Mouse (Mus musculus) embryonic facial prominence, embryonic 13.5 days (tissue): ENCODE results near the gene Ssr4. TPM values are rescaled to one million over a fixed set of nuclear protein-coding genes. Genes with fewer than 3 reads are reported as not detected.
A peak's percentile ranks its signal among the peaks of the same experiment; 100 is the strongest.

Experiments used
- ATAC-seq: fragments of 200-750 bp; cut with Nextera tagmentation; 2 replicates; pipeline ENCODE4 v1.8.0; 2017; ENCODE audit warnings: low read depth; ENCODE audit not compliant: insufficient number of reproducible peaks, insufficient read depth, low FRiP score, low TSS enrichment
- H3K27ac ChIP-seq: fragments of 300-500 bp; sonication (generic); 2 replicates; pipeline ENCODE4 v1.5.1; 2015; ENCODE audit warnings: moderate library complexity, mild to moderate bottlenecking, inconsistent platforms
- H3K27me3 ChIP-seq: fragments of 300-500 bp; sonication (generic); 2 replicates; pipeline ENCODE4 v1.6.1; 2015; ENCODE audit warnings: mild to moderate bottlenecking, inconsistent platforms
- H3K36me3 ChIP-seq: fragments of 300-500 bp; sonication (generic); 2 replicates; pipeline ENCODE4 v1.6.1; 2015; ENCODE audit warnings: mild to moderate bottlenecking, inconsistent platforms
- H3K4me1 ChIP-seq: fragments of 300-500 bp; sonication (generic); 2 replicates; pipeline ENCODE4 v1.6.1; 2015; ENCODE audit warnings: inconsistent platforms
- H3K4me2 ChIP-seq: fragments of 300-500 bp; sonication (generic); 2 replicates; pipeline ENCODE4 v1.6.1; 2015; ENCODE audit warnings: moderate library complexity, mild to moderate bottlenecking, inconsistent platforms
- H3K4me3 ChIP-seq: fragments of 300-500 bp; sonication (generic); 2 replicates; pipeline ENCODE4 v1.5.1; 2015; ENCODE audit warnings: mild to moderate bottlenecking, inconsistent platforms
- H3K9ac ChIP-seq: fragments of 300-500 bp; sonication (generic); 2 replicates; pipeline ENCODE4 v1.6.1; 2015; ENCODE audit warnings: mild to moderate bottlenecking, inconsistent platforms
- H3K9me3 ChIP-seq: fragments of 300-500 bp; sonication (generic); 2 replicates; pipeline ENCODE4 v1.6.1; 2016; ENCODE audit warnings: inconsistent platforms
- WGBS: fragments of 180-500 bp; shearing (Covaris S2); methylation state at CpG from one replicate; pipeline ENCODE4 v1.1.7; 2015; ENCODE audit warnings: mixed read lengths; 5-methylcytosine and 5-hydroxymethylcytosine counted together
- polyA plus RNA-seq: library from polyadenylated mRNA; unstranded; fragments of >200 nt; fragmentation: Nextera tagmentation; extraction: Ambion mirVana; gene quantifications from 2 replicates; pipeline ENCODE4 v1.2.1, GENCODE M21; 2015

Ssr4 gene
- polyA plus RNA-seq, 1 experiment from 2014 or later: 182 TPM

- no peak within 1 kb of the TSS for H3K27ac ChIP-seq
- no peaks in the 10 kb centered on the region for H3K9me3 ChIP-seq
- ATAC-seq: no peak
- H3K9ac ChIP-seq: no peak within 1 kb of the TSS
- no peaks in the 10 kb centered on the region for H3K27me3 ChIP-seq
- H3K4me1 ChIP-seq: no peaks in the 10 kb centered on the region
- WGBS: 67% methylated on average over 9 of the region's 9 CpGs
- H3K36me3 ChIP-seq: peaks cover 29% of the 10 kb centered on the region
- no peak within 1 kb of the TSS for H3K4me3 ChIP-seq
- no peak within 1 kb of the TSS for H3K4me2 ChIP-seq
These were observed 12.6 kb upstream of the Ssr4 start, which contains the start of gene Srpk3 for GRCm38 (mm10) chrX:73774168-73774760. Srpk3 (plus strand) TSS chrX:73774405.

- WGBS: 72% methylated on average over 10 of the region's 10 CpGs
- no peaks in the 10 kb centered on the region for H3K4me1 ChIP-seq
- no peak overlapping the region for H3K4me3 ChIP-seq
- peaks cover 34% of the 10 kb centered on the region for H3K36me3 ChIP-seq
- H3K9ac ChIP-seq: no peak overlapping the region
- H3K4me2 ChIP-seq: no peak overlapping the region
- ATAC-seq: no peak
- H3K9me3 ChIP-seq: no peaks in the 10 kb centered on the region
- H3K27me3 ChIP-seq: no peaks in the 10 kb centered on the region
- no peak overlapping the region for H3K27ac ChIP-seq
These were observed 11.9 kb upstream of the Ssr4 start for GRCm38 (mm10) chrX:73774802-73775483.

- Histone ChIP-seq H3K9ac (no peak overlapping the region), H3K36me3 (peaks cover 36% of the 10 kb centered on the region), H3K4me2 (no peak overlapping the region), H3K27ac (no peak overlapping the region), H3K9me3 (no peaks in the 10 kb centered on the region), H3K4me3 (no peak overlapping the region), H3K4me1 (no peaks in the 10 kb centered on the region; the same call in 1 of the 2 replicates), H3K27me3 (peaks cover 4% of the 10 kb centered on the region; the same call in 1 of the 2 replicates)
- ATAC-seq: no peak
- 87% methylated on average over 3 of the region's 3 CpGs for WGBS
These were observed 4.6 kb upstream of the Ssr4 start for GRCm38 (mm10) chrX:73782227-73782626.

- Histone ChIP-seq H3K4me1 (peaks cover 8% of the 10 kb centered on the region; the same call in 1 of the 2 replicates), H3K4me3 (peak overlapping the region; percentile 59), H3K27ac (no peak overlapping the region), H3K27me3 (peaks cover 4% of the 10 kb centered on the region; the same call in 1 of the 2 replicates), H3K9ac (peak overlapping the region; percentile 76), H3K9me3 (no peaks in the 10 kb centered on the region), H3K4me2 (peak overlapping the region; percentile 61), H3K36me3 (peaks cover 11% of the 10 kb centered on the region)
- ATAC-seq: no peak
These were observed 1.2 kb upstream of the Ssr4 start for GRCm38 (mm10) chrX:73785666-73786065.

GRCm38 (mm10) chrX:73787225-73787558, 364 bp downstream of the Ssr4 start:
- WGBS: 31% methylated on average over 18 of the region's 22 CpGs
- peak overlapping the region; percentile 59 for H3K4me3 ChIP-seq
- peaks cover 8% of the 10 kb centered on the region; the same call in 1 of the 2 replicates for H3K4me1 ChIP-seq
- peak; percentile 7; the same call in 1 of the 2 replicates for ATAC-seq
- H3K36me3 ChIP-seq: 0 out of 2 replicates have a peak, but pooled peaks cover 13% of the 10 kb centered on the region
- H3K27me3 ChIP-seq: peaks cover 4% of the 10 kb centered on the region; the same call in 1 of the 2 replicates
- H3K9me3 ChIP-seq: no peaks in the 10 kb centered on the region
- H3K9ac ChIP-seq: peak overlapping the region; percentile 77
- H3K27ac ChIP-seq: peak overlapping the region; percentile 88
- H3K4me2 ChIP-seq: peak overlapping the region; percentile 68

- ATAC-seq: no peak
- Histone ChIP-seq H3K9ac (peak overlapping the region; percentile 77), H3K27ac (no peak overlapping the region), H3K9me3 (no peaks in the 10 kb centered on the region), H3K4me2 (peak overlapping the region; percentile 68), H3K36me3 (0 out of 2 replicates have a peak, but pooled peaks cover 13% of the 10 kb centered on the region), H3K4me1 (peaks cover 8% of the 10 kb centered on the region; the same call in 1 of the 2 replicates), H3K4me3 (0 out of 2 replicates have a peak overlapping the region, but pooled peaks have one; percentile 59), H3K27me3 (peaks cover 4% of the 10 kb centered on the region; the same call in 1 of the 2 replicates)
- 100% methylated on average over 1 of the region's 1 CpGs for WGBS
These were observed 1.7 kb downstream of the Ssr4 start for GRCm38 (mm10) chrX:73788501-73788900.

- H3K4me3 ChIP-seq: no peak overlapping the region
- no peaks in the 10 kb centered on the region for H3K27me3 ChIP-seq
- peaks cover 7% of the 10 kb centered on the region; the same call in 1 of the 2 replicates for H3K4me1 ChIP-seq
- H3K9me3 ChIP-seq: no peaks in the 10 kb centered on the region
- H3K36me3 ChIP-seq: peaks cover 25% of the 10 kb centered on the region
- H3K9ac ChIP-seq: no peak overlapping the region
- H3K4me2 ChIP-seq: no peak overlapping the region
- no peak for ATAC-seq
- peak overlapping the region; percentile 57; the same call in 1 of the 2 replicates for H3K27ac ChIP-seq
These were observed 6.2 kb downstream of the Ssr4 start for GRCm38 (mm10) chrX:73793039-73793438.

GRCm38 (mm10) chrX:73793505-73793904, 6.7 kb downstream of the Ssr4 start:
- Histone ChIP-seq H3K9ac (no peak overlapping the region), H3K4me1 (peaks cover 2% of the 10 kb centered on the region; the same call in 1 of the 2 replicates), H3K9me3 (no peaks in the 10 kb centered on the region), H3K27ac (peak overlapping the region; percentile 57; the same call in 1 of the 2 replicates), H3K4me2 (no peak overlapping the region), H3K4me3 (no peak overlapping the region), H3K27me3 (no peaks in the 10 kb centered on the region), H3K36me3 (peaks cover 25% of the 10 kb centered on the region)
- no peak for ATAC-seq
- WGBS: 30% methylated on average over 1 of the region's 1 CpGs

GRCm38 (mm10) chrX:73797511-73797910, 10.7 kb downstream of the Ssr4 start:
- Histone ChIP-seq H3K36me3 (peaks cover 12% of the 10 kb centered on the region), H3K27ac (no peak overlapping the region), H3K9me3 (no peaks in the 10 kb centered on the region), H3K4me3 (no peak overlapping the region), H3K9ac (no peak overlapping the region), H3K4me1 (no peaks in the 10 kb centered on the region), H3K27me3 (0 out of 2 replicates have a peak, but pooled peaks cover 3% of the 10 kb centered on the region), H3K4me2 (no peak overlapping the region)
- ATAC-seq: no peak
- WGBS: 84% methylated on average over 2 of the region's 2 CpGs

- Histone ChIP-seq H3K4me1 (no peaks in the 10 kb centered on the region), H3K9me3 (no peaks in the 10 kb centered on the region), H3K27me3 (0 out of 2 replicates have a peak, but pooled peaks cover 3% of the 10 kb centered on the region), H3K36me3 (peaks cover 12% of the 10 kb centered on the region), H3K4me2 (no peak overlapping the region), H3K4me3 (no peak overlapping the region), H3K9ac (no peak overlapping the region), H3K27ac (no peak overlapping the region)
- no peak for ATAC-seq
- 37% methylated on average over 9 of the region's 9 CpGs for WGBS
These were observed 11.7 kb downstream of the Ssr4 start for GRCm38 (mm10) chrX:73798502-73798901.

GRCm38 (mm10) chrX:73805814-73806213, 19.0 kb downstream of the Ssr4 start:
- Histone ChIP-seq H3K9me3 (no peaks in the 10 kb centered on the region), H3K4me1 (no peaks in the 10 kb centered on the region), H3K27me3 (0 out of 2 replicates have a peak, but pooled peaks cover under 1% of the 10 kb centered on the region), H3K9ac (no peak overlapping the region), H3K27ac (no peak overlapping the region), H3K4me3 (no peak overlapping the region), H3K36me3 (no peaks in the 10 kb centered on the region), H3K4me2 (no peak overlapping the region)
- no peak for ATAC-seq
- WGBS: 63% methylated on average over 1 of the region's 1 CpGs

GRCm38 (mm10) chrX:73815072-73815471, 28.2 kb downstream of the Ssr4 start:
- WGBS: 20% methylated on average over 14 of the region's 14 CpGs
- no peaks in the 10 kb centered on the region for H3K27me3 ChIP-seq
- no peaks in the 10 kb centered on the region for H3K9me3 ChIP-seq
- peak overlapping the region; percentile 54 for H3K4me2 ChIP-seq
- no peaks in the 10 kb centered on the region for H3K4me1 ChIP-seq
- no peak overlapping the region for H3K27ac ChIP-seq
- peak overlapping the region; percentile 70 for H3K9ac ChIP-seq
- peak overlapping the region; percentile 39 for H3K4me3 ChIP-seq
- no peak for ATAC-seq
- H3K36me3 ChIP-seq: no peaks in the 10 kb centered on the region
